Mouse (Mus musculus) ES-E14 (cell line): Measurements from ENCODE around the gene Skap2.

Experiments used
- CHD2 ChIP-seq: IDR thresholded peaks from 2 replicates; pipeline ENCODE4 v1.6.1; 2014; ENCODE audit warnings: mild to moderate bottlenecking, low read depth, low read length, inconsistent platforms
- HCFC1 ChIP-seq: IDR thresholded peaks from 2 replicates; pipeline ENCODE4 v1.6.1; 2012; ENCODE audit warnings: low read length, inconsistent platforms, borderline replicate concordance; ENCODE audit not compliant: insufficient read depth
- MAFK ChIP-seq: IDR thresholded peaks from 2 replicates; pipeline ENCODE4 v1.6.1; 2014; ENCODE audit warnings: mild to moderate bottlenecking, low read depth, low read length, inconsistent platforms; ENCODE audit not compliant: insufficient read depth
- ZNF384 ChIP-seq: IDR thresholded peaks from 2 replicates; pipeline ENCODE4 v1.6.1; 2012; ENCODE audit warnings: low read depth, low read length, inconsistent platforms

GRCm38 (mm10) chr6:52013245-52013945 lies 1.0 kb upstream of the Skap2 start:
- TF ChIP-seq CHD2 (no peak), HCFC1 (no peak), ZNF384 (no peak), MAFK (no peak)
